Mouse (Mus musculus): ENCODE measurements around the gene Sowahd.

GRCm38 (mm10) chrX:37098681-37099080, 50.0 kb downstream of the Sowahd start:
- TF ChIP-seq CTCF (IDR thresholded peaks at IDR 0.05; ENCODE audit: low read depth, low read length) (no peak), POLR2A (IDR thresholded peaks at IDR 0.05; ENCODE audit: borderline replicate concordance, low read depth, low read length) (no peak)
